Mouse (Mus musculus) hindbrain, postnatal 0 days (tissue): ENCODE data around the gene Tfdp1. TPM values are rescaled to one million over a fixed set of nuclear protein-coding genes. Genes with fewer than 3 reads are reported as not detected.

Source experiments
- ATAC-seq: fragments of 200-750 bp; cut with Nextera tagmentation; 2 replicates; pipeline ENCODE4 v1.8.0; 2017; ENCODE audit warnings: mild to moderate bottlenecking, moderate TSS enrichment, moderate library complexity
- DNase-seq: peaks from one replicate; pipeline ENCODE4 v3.0.0-alpha.2; 2015; ENCODE audit warnings: low spot score
- H3K27ac ChIP-seq: fragments of 300-500 bp; sonication (generic); 2 replicates; pipeline ENCODE4 v1.5.1; 2014; ENCODE audit warnings: mild to moderate bottlenecking
- H3K27me3 ChIP-seq: fragments of 300-500 bp; sonication (generic); 2 replicates; pipeline ENCODE4 v1.6.1; 2014; ENCODE audit warnings: low read length, mixed read lengths; ENCODE audit not compliant: insufficient read depth
- H3K36me3 ChIP-seq: fragments of 300-500 bp; sonication (generic); 2 replicates; pipeline ENCODE4 v1.6.1; 2014; ENCODE audit warnings: low read length, mixed read lengths; ENCODE audit not compliant: insufficient read depth
- H3K4me1 ChIP-seq: fragments of 300-500 bp; sonication (generic); 2 replicates; pipeline ENCODE4 v1.6.1; 2014; ENCODE audit warnings: antibody characterized with exemption, low read length, mixed read lengths; ENCODE audit not compliant: insufficient read depth
- H3K4me2 ChIP-seq: fragments of 300-500 bp; sonication (generic); 2 replicates; pipeline ENCODE4 v1.6.1; 2014; ENCODE audit warnings: low read depth, mild to moderate bottlenecking, low read length, moderate library complexity, mixed read lengths
- H3K4me3 ChIP-seq: fragments of 300-500 bp; sonication (generic); 2 replicates; pipeline ENCODE4 v1.5.1; 2014; ENCODE audit warnings: low read length
- H3K9ac ChIP-seq: fragments of 300-500 bp; sonication (generic); replicated peaks from 2 replicates; pipeline ENCODE4 v1.6.1; 2014; ENCODE audit warnings: mild to moderate bottlenecking, low read length, moderate library complexity, mixed read lengths
- H3K9me3 ChIP-seq: fragments of 300-500 bp; sonication (generic); 2 replicates; pipeline ENCODE4 v1.6.1; 2016; ENCODE audit warnings: low read length, mixed read lengths
- CTCF ChIP-seq: IDR thresholded peaks from 2 replicates; pipeline ENCODE4 v1.5.1; 2016; ENCODE audit warnings: antibody characterized with exemption, control low read depth, low read depth
- WGBS: fragments of 180-500 bp; shearing (Covaris S2); extraction: QIAGEN DNeasy Blood & Tissue Kit; methylation state at CpG from one replicate; pipeline ENCODE4 v1.1.7; 2014; 5-methylcytosine and 5-hydroxymethylcytosine counted together
- polyA plus RNA-seq: library from polyadenylated mRNA; unstranded; fragments of >200 nt; fragmentation: Nextera tagmentation; extraction: Ambion mirVana; gene quantifications from 2 replicates; pipeline ENCODE4 v1.2.1, GENCODE M21; 2015
- total RNA-seq: library from RNA; depleted of rRNA; stranded (reverse); fragments of >200 nt; gene quantifications from 2 replicates; pipeline ENCODE4 v1.2.3, GENCODE M21; 2014

Tfdp1 gene
- total and polyA plus RNA-seq, 2 experiments from 2014 or later = 74.1 to 85.1 TPM

DNA sequence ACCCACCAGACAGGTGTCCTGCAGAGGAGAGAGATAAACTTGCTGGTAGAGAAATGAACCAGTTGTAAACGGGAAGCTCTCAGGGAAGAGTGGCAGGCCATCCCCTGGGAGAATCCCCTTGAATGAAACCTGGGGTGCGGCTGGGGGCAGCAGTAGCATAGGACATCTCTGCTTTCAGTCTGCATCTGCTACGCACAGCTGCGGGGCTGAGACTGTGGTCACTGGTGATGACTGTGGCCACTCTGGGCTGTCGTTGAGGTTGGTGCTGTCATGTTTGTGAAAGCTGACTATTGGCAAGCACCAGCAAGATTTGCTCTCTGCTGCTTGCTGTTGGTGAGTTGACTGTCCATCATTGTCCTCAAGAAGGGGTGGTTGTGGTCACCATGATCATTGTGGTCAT is 13.0 kb downstream of the Tfdp1 start:
- Histone ChIP-seq H3K27ac (no peak overlapping the region), H3K9ac (no peak overlapping the region), H3K4me3 (no peak overlapping the region), H3K36me3 (peaks cover 61% of the 10 kb centered on the region), H3K4me1 (no peaks in the 10 kb centered on the region), H3K27me3 (no peaks in the 10 kb centered on the region), H3K9me3 (no peaks in the 10 kb centered on the region), H3K4me2 (no peak overlapping the region)
- ATAC-seq (no peak), DNase-seq (no peak)
- 91% methylated on average over 5 of the region's 5 CpGs for WGBS
- TF ChIP-seq CTCF = no peak

DNA sequence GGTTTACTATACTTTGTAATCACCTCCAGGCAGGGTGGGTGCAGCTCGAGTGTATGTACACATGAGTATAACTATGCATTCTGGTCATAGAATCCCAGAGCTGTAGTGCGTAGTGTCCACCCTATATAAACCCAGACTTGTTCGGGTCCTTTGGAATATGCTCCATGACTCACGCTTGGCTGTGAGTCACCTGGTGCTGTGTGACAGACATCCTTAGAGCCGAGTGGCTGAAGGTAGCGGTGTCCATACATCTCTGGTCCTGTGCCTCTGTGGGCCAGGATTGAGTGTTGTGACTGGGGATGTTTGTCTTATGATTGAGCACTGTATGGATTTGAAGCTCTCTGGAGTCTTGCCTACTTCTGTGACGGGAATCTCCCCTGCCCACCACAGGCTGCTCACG is 14.1 kb downstream of the Tfdp1 start:
- Histone ChIP-seq H3K27me3 (no peaks in the 10 kb centered on the region), H3K9ac (no peak overlapping the region), H3K4me2 (no peak overlapping the region), H3K36me3 (peaks cover 65% of the 10 kb centered on the region), H3K27ac (no peak overlapping the region), H3K9me3 (no peaks in the 10 kb centered on the region), H3K4me1 (no peaks in the 10 kb centered on the region), H3K4me3 (no peak overlapping the region)
- 91% methylated on average over 8 of the region's 8 CpGs for WGBS
- ATAC-seq (no peak), DNase-seq (no peak)
- TF ChIP-seq CTCF = no peak

DNA sequence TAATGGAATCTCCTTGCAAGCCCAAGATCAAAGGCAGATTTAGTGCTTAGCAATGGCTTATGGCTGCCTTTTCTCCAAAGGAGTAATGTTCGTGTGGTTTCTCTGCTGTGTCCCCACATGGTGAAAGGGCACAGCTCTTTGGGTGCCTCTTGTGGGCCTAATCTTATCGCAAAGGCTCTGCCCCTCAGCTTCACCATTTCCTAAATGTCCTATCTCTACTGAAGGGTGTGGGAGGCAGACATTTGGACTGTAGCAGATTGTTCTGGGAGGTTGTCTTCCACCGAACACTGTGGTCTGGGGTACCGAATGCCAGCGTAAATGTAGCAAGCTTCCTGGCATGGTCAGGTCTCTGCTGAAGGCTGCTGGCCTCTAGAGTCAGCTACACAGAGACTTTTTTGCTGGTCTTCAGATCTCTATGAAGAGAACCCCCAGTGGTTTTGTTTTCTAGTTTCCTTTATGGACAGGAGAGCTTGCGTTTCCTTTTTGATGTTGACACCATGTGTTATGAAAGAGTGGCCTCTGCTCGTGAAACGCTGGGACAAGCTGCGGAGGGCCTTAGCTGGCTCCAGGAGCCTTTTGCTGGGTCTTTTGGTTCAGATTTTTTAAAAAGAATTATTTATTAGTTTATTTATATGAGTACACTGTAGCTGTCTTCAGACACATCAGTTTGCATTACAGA is 14.7 kb downstream of the Tfdp1 start:
- ATAC-seq (no peak), DNase-seq (no peak)
- WGBS = 83% methylated on average over 9 of the region's 9 CpGs
- no peak for TF ChIP-seq CTCF
- no peaks in the 10 kb centered on the region for H3K9me3 ChIP-seq
- H3K4me3 ChIP-seq = no peak overlapping the region
- H3K9ac ChIP-seq = no peak overlapping the region
- H3K36me3 ChIP-seq = peaks cover 64% of the 10 kb centered on the region
- H3K4me2 ChIP-seq = no peak overlapping the region
- no peaks in the 10 kb centered on the region for H3K27me3 ChIP-seq
- no peak overlapping the region for H3K27ac ChIP-seq
- no peaks in the 10 kb centered on the region for H3K4me1 ChIP-seq

DNA sequence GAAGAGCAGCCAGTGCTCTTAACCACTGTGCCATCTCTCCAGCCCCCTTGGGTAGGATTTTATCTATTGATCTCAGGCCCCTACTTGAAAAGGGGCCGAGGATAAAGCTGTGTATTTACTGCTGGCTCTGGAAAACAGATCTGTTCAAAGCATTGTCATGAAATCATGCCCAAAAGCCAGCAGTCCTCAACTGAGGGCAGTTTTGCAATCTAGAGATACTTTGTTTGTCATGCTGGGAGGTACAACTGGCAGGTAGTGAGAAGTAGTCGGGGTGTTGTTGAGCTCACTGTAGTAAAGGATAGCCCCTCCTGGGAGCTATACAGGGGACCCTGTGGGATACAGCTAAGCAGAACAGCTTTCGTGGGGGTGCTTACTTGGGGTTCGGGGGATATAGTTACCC is 15.3 kb downstream of the Tfdp1 start:
- Histone ChIP-seq H3K9ac (no peak overlapping the region), H3K9me3 (no peaks in the 10 kb centered on the region), H3K27me3 (no peaks in the 10 kb centered on the region), H3K4me2 (no peak overlapping the region), H3K27ac (no peak overlapping the region), H3K36me3 (peaks cover 64% of the 10 kb centered on the region), H3K4me1 (no peaks in the 10 kb centered on the region), H3K4me3 (no peak overlapping the region)
- no peak for ATAC-seq
- TF ChIP-seq CTCF = no peak
- 90% methylated on average over 4 of the region's 4 CpGs for WGBS
- DNase-seq = no peak

DNA sequence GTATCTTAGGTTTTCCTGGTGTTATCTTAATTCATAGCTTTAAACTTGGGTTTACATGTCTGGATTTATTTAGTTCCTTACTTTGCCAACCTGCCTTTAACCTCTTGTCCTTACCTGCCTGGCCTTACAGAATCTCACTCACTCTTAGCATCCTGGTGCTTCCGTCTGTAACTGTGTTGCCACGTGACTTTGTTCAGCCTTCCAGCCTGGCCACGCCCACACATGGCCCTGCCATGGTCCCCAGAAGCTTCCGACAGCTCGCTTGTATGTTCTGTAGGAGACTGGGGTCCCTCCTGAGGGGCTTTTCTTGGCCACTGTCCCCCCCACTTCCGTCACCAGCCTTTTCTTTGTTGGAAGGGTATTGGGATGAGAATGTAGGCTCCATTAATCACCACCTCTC is 17.7 kb downstream of the Tfdp1 start:
- H3K27ac ChIP-seq = no peak overlapping the region
- WGBS = 84% methylated on average over 6 of the region's 6 CpGs

DNA sequence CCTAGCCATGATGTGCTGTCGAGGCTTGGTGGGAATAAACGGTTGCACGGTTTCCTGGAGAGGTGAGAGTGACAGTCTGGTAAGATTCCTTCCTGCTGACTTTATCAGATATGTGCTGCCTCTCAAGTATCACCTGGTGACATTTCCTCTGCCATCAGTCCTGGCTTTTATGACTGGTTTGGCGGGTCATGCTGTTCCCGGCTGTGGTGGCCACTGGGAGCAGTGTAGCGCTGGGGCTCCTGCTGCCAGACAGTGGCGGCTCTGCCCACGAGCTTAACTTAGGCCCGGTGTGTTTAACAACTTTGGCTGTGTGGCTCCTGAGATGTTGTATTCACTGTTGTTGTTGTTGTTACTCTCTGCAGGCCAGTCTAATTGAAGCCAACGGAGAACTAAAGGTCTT is 18.1 kb downstream of the Tfdp1 start:
- Histone ChIP-seq H3K27me3 (no peaks in the 10 kb centered on the region), H3K9ac (no peak overlapping the region), H3K9me3 (no peaks in the 10 kb centered on the region), H3K4me1 (no peaks in the 10 kb centered on the region), H3K4me2 (no peak overlapping the region), H3K27ac (no peak overlapping the region), H3K36me3 (peaks cover 59% of the 10 kb centered on the region), H3K4me3 (no peak overlapping the region)
- ATAC-seq (no peak), DNase-seq (no peak)
- 81% methylated on average over 10 of the region's 10 CpGs for WGBS
- peak; percentile 21; the same call in 1 of the 2 replicates for TF ChIP-seq CTCF

More for the DNA sequence above, 17.7 kb downstream of the Tfdp1 start:
- ATAC-seq (no peak), DNase-seq (no peak)
- TF ChIP-seq CTCF = no peak
- H3K4me3 ChIP-seq = no peak overlapping the region
- no peak overlapping the region for H3K9ac ChIP-seq
- H3K4me2 ChIP-seq = no peak overlapping the region
- H3K4me1 ChIP-seq = no peaks in the 10 kb centered on the region
- H3K9me3 ChIP-seq = no peaks in the 10 kb centered on the region
- no peaks in the 10 kb centered on the region for H3K27me3 ChIP-seq
- peaks cover 59% of the 10 kb centered on the region for H3K36me3 ChIP-seq

DNA sequence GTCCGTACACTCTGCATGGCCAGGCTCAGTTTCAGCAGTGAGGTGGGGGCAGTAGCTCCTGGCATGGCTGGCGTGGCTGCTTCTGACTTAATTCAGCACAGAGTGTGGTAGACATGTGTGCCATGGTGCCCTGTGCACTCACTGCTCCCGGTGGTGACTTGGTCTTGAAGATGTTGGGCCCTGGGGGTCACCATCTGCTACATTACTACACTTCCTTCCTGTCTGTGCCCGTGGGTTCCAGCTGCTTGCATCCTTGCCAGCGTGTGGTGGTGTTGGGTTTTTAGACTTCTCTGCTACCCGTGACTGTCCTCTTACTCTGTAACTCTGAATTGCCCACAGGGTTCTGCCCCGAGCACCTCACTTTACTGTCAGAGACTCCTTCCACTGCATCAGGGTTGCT is 21.7 kb downstream of the Tfdp1 start:
- no peak for ATAC-seq
- Histone ChIP-seq H3K4me1 (no peaks in the 10 kb centered on the region), H3K9me3 (no peaks in the 10 kb centered on the region), H3K27me3 (no peaks in the 10 kb centered on the region), H3K27ac (no peak overlapping the region), H3K36me3 (peaks cover 72% of the 10 kb centered on the region), H3K4me3 (no peak overlapping the region), H3K9ac (no peak overlapping the region), H3K4me2 (no peak overlapping the region)
- no peak for TF ChIP-seq CTCF
- no peak for DNase-seq
- WGBS = 86% methylated on average over 7 of the region's 7 CpGs
